Mouse (Mus musculus) liver, embryonic 12.5 days (tissue): ENCODE results near the gene Tnfaip8l2. TPM values are rescaled to one million over a fixed set of nuclear protein-coding genes. Genes with fewer than 3 reads are reported as not detected.
"Not testable (repeated sequence)": the region's sequence is repeated elsewhere in the genome, so short reads cannot be mapped to it uniquely, and the experiment has no call there.

ENCODE experiments used
- ATAC-seq: fragments of 200-750 bp; cut with Nextera tagmentation; 2 replicates; pipeline ENCODE4 v1.8.0; 2017; ENCODE audit warnings: moderate number of reproducible peaks, mild to moderate bottlenecking, moderate library complexity
- H3K27ac ChIP-seq: fragments of 300-500 bp; sonication (generic); 2 replicates; pipeline ENCODE4 v1.5.1; 2016; ENCODE audit warnings: mild to moderate bottlenecking
- H3K27me3 ChIP-seq: fragments of 300-500 bp; sonication (generic); replicated peaks from 2 replicates; pipeline ENCODE4 v1.6.1; 2016; ENCODE audit warnings: mild to moderate bottlenecking, moderate library complexity
- H3K36me3 ChIP-seq: fragments of 300-500 bp; sonication (generic); 2 replicates; pipeline ENCODE4 v1.6.1; 2016; ENCODE audit warnings: mild to moderate bottlenecking, moderate library complexity
- H3K4me1 ChIP-seq: fragments of 300-500 bp; sonication (generic); 2 replicates; pipeline ENCODE4 v1.6.1; 2016
- H3K4me2 ChIP-seq: fragments of 300-500 bp; sonication (generic); 2 replicates; pipeline ENCODE4 v1.6.1; 2016; ENCODE audit warnings: mild to moderate bottlenecking, moderate library complexity
- H3K4me3 ChIP-seq: fragments of 300-500 bp; sonication (generic); 2 replicates; pipeline ENCODE4 v1.5.1; 2016; ENCODE audit warnings: mild to moderate bottlenecking, moderate library complexity
- H3K9ac ChIP-seq: fragments of 300-500 bp; sonication (generic); 2 replicates; pipeline ENCODE4 v1.6.1; 2016; ENCODE audit warnings: mild to moderate bottlenecking, moderate library complexity
- H3K9me3 ChIP-seq: fragments of 300-500 bp; sonication (generic); replicated peaks from 2 replicates; pipeline ENCODE4 v1.6.1; 2016; ENCODE audit warnings: mild to moderate bottlenecking, moderate library complexity
- WGBS: fragments of 180-500 bp; shearing (Covaris S2); methylation state at CpG from one replicate; pipeline ENCODE4 v1.1.7; 2016; ENCODE audit not compliant: insufficient replicate concordance; 5-methylcytosine and 5-hydroxymethylcytosine counted together
- polyA plus RNA-seq: library from polyadenylated mRNA; unstranded; fragments of >200 nt; fragmentation: Nextera tagmentation; extraction: Ambion mirVana; gene quantifications from 2 replicates; pipeline ENCODE4 v1.2.1, GENCODE M21; 2016

Tnfaip8l2 gene
- polyA plus RNA-seq, 1 experiment from 2014 or later, result 5.1 TPM

- 28% methylated on average over 4 of the region's 4 CpGs for WGBS
- no peak for ATAC-seq
Observed at GRCm38 (mm10) chr3:95153874-95154273, 11.7 kb upstream of the Tnfaip8l2 start.

GRCm38 (mm10) chr3:95147924-95148323 lies 5.8 kb upstream of the Tnfaip8l2 start:
- 0 out of 2 replicates have a peak, but pooled peaks cover 5% of the 10 kb centered on the region for H3K27me3 ChIP-seq
- H3K4me2 ChIP-seq, result no peak overlapping the region
- H3K4me1 ChIP-seq, result no peaks in the 10 kb centered on the region
- H3K27ac ChIP-seq, result no peak overlapping the region
- no peaks in the 10 kb centered on the region for H3K36me3 ChIP-seq
- ATAC-seq, result no peak
- no peak overlapping the region for H3K4me3 ChIP-seq
- WGBS, result 47% methylated on average over 3 of the region's 3 CpGs
- H3K9ac ChIP-seq, result no peak overlapping the region
- H3K9me3 ChIP-seq, result no peaks in the 10 kb centered on the region

More at GRCm38 (mm10) chr3:95153874-95154273, 11.7 kb upstream of the Tnfaip8l2 start:
- Histone ChIP-seq H3K27ac (no peak overlapping the region), H3K9me3 (no peaks in the 10 kb centered on the region), H3K4me3 (no peak overlapping the region), H3K4me1 (no peaks in the 10 kb centered on the region), H3K27me3 (peaks cover 33% of the 10 kb centered on the region), H3K4me2 (no peak overlapping the region), H3K36me3 (no peaks in the 10 kb centered on the region), H3K9ac (no peak overlapping the region)

- WGBS, result 8% methylated on average over 5 of the region's 5 CpGs
Observed at GRCm38 (mm10) chr3:95142617-95143011, 454 bp upstream of the Tnfaip8l2 start.

GRCm38 (mm10) chr3:95141474-95141873 lies 686 bp downstream of the Tnfaip8l2 start:
- Histone ChIP-seq H3K36me3 (peaks cover 19% of the 10 kb centered on the region), H3K4me2 (peak overlapping the region; percentile 41), H3K4me3 (0 out of 2 replicates have a peak overlapping the region, but pooled peaks have one; percentile 12), H3K27me3 (no peaks in the 10 kb centered on the region), H3K27ac (peak overlapping the region; percentile 65), H3K9me3 (no peaks in the 10 kb centered on the region), H3K9ac (no peak overlapping the region), H3K4me1 (peaks cover 28% of the 10 kb centered on the region)
- 40% methylated on average over 9 of the region's 9 CpGs for WGBS
- ATAC-seq, result 0 out of 2 replicates have a peak, but pooled peaks have one; percentile 17

More at GRCm38 (mm10) chr3:95142617-95143011, 454 bp upstream of the Tnfaip8l2 start:
- no peak overlapping the region for H3K27ac ChIP-seq
- H3K4me2 ChIP-seq, result peak overlapping the region; percentile 41
- H3K4me3 ChIP-seq, result 0 out of 2 replicates have a peak overlapping the region, but pooled peaks have one; percentile 12
- no peaks in the 10 kb centered on the region for H3K27me3 ChIP-seq
- H3K9me3 ChIP-seq, result no peaks in the 10 kb centered on the region
- peaks cover 25% of the 10 kb centered on the region for H3K4me1 ChIP-seq
- H3K9ac ChIP-seq, result no peak overlapping the region
- peak; percentile 73 for ATAC-seq
- H3K36me3 ChIP-seq, result peaks cover 19% of the 10 kb centered on the region

GRCm38 (mm10) chr3:95140795-95141194 lies 1.4 kb downstream of the Tnfaip8l2 start:
- peak overlapping the region; percentile 41 for H3K4me2 ChIP-seq

GRCm38 (mm10) chr3:95140289-95140595 lies 1.9 kb downstream of the Tnfaip8l2 start:
- Histone ChIP-seq H3K9ac (no peak overlapping the region), H3K27ac (no peak overlapping the region), H3K4me3 (no peak overlapping the region), H3K4me2 (peak overlapping the region; percentile 32), H3K36me3 (peaks cover 19% of the 10 kb centered on the region), H3K4me1 (peaks cover 41% of the 10 kb centered on the region), H3K27me3 (no peaks in the 10 kb centered on the region), H3K9me3 (no peaks in the 10 kb centered on the region)
- no peak for ATAC-seq
- WGBS, result 58% methylated on average over 18 of the region's 18 CpGs

More at GRCm38 (mm10) chr3:95140795-95141194, 1.4 kb downstream of the Tnfaip8l2 start:
- no peak for ATAC-seq
- Histone ChIP-seq H3K27ac (peak overlapping the region; percentile 65; the same call in 1 of the 2 replicates), H3K9ac (no peak overlapping the region), H3K4me1 (peaks cover 35% of the 10 kb centered on the region), H3K27me3 (no peaks in the 10 kb centered on the region), H3K4me3 (no peak overlapping the region), H3K9me3 (no peaks in the 10 kb centered on the region), H3K36me3 (peaks cover 19% of the 10 kb centered on the region)
- WGBS, result 84% methylated on average over 6 of the region's 6 CpGs

- H3K9ac ChIP-seq, result no peak overlapping the region
- peaks cover 45% of the 10 kb centered on the region for H3K4me1 ChIP-seq
- H3K27me3 ChIP-seq, result no peaks in the 10 kb centered on the region
- no peak for ATAC-seq
- WGBS, result 56% methylated on average over 25 of the region's 25 CpGs
- H3K4me2 ChIP-seq, result peak overlapping the region; percentile 32
- no peaks in the 10 kb centered on the region for H3K9me3 ChIP-seq
- H3K27ac ChIP-seq, result no peak overlapping the region
- no peak overlapping the region for H3K4me3 ChIP-seq
- peaks cover 19% of the 10 kb centered on the region for H3K36me3 ChIP-seq
Observed at GRCm38 (mm10) chr3:95139586-95140288, 2.4 kb downstream of the Tnfaip8l2 start.

- Histone ChIP-seq H3K4me2 (peak overlapping the region; percentile 76; the same call in 1 of the 2 replicates), H3K36me3 (peaks cover 31% of the 10 kb centered on the region), H3K27me3 (no peaks in the 10 kb centered on the region), H3K9ac (no peak overlapping the region), H3K4me3 (no peak overlapping the region), H3K4me1 (peaks cover 43% of the 10 kb centered on the region), H3K9me3 (no peaks in the 10 kb centered on the region), H3K27ac (peak overlapping the region; percentile 58)
- WGBS, result 60% methylated on average over 3 of the region's 3 CpGs
- ATAC-seq, result no peak
Observed at GRCm38 (mm10) chr3:95136336-95136735, 5.8 kb downstream of the Tnfaip8l2 start.

GRCm38 (mm10) chr3:95135433-95136052 lies 6.6 kb downstream of the Tnfaip8l2 start:
- Histone ChIP-seq H3K27me3 (no peaks in the 10 kb centered on the region), H3K4me2 (peak overlapping the region; percentile 76), H3K9me3 (no peaks in the 10 kb centered on the region), H3K27ac (peak overlapping the region; percentile 58), H3K36me3 (peaks cover 34% of the 10 kb centered on the region), H3K4me1 (peaks cover 42% of the 10 kb centered on the region), H3K9ac (peak overlapping the region; percentile 55), H3K4me3 (peak overlapping the region; percentile 57)
- ATAC-seq, result no peak
- 42% methylated on average over 7 of the region's 7 CpGs for WGBS

GRCm38 (mm10) chr3:95135023-95135422 lies 7.1 kb downstream of the Tnfaip8l2 start:
- H3K9ac ChIP-seq, result peak overlapping the region; percentile 55

GRCm38 (mm10) chr3:95134133-95134532 lies 8.0 kb downstream of the Tnfaip8l2 start:
- H3K36me3 ChIP-seq, result peaks cover 35% of the 10 kb centered on the region
- not testable (repeated sequence) for H3K9me3 ChIP-seq, H3K27ac ChIP-seq, H3K27me3 ChIP-seq, H3K9ac ChIP-seq, H3K4me2 ChIP-seq
- peak; percentile 66 for ATAC-seq
- peak overlapping the region; percentile 79 for H3K4me3 ChIP-seq
- peaks cover 29% of the 10 kb centered on the region for H3K4me1 ChIP-seq
- no CpG with 5 or more reads among the region's 12 CpGs for WGBS

More at GRCm38 (mm10) chr3:95135023-95135422, 7.1 kb downstream of the Tnfaip8l2 start:
- peak overlapping the region; percentile 58 for H3K27ac ChIP-seq
- no peaks in the 10 kb centered on the region for H3K9me3 ChIP-seq
- H3K27me3 ChIP-seq, result no peaks in the 10 kb centered on the region
- WGBS, result 4% methylated on average over 6 of the region's 6 CpGs
- H3K36me3 ChIP-seq, result peaks cover 33% of the 10 kb centered on the region
- peak overlapping the region; percentile 76 for H3K4me2 ChIP-seq
- peaks cover 37% of the 10 kb centered on the region for H3K4me1 ChIP-seq
- ATAC-seq, result peak; percentile 57
- H3K4me3 ChIP-seq, result peak overlapping the region; percentile 57

GRCm38 (mm10) chr3:95133680-95134101 lies 8.5 kb downstream of the Tnfaip8l2 start, which contains the start of the genes Scnm1 and Lysmd1:
TSS of gene Scnm1 (minus strand) at chr3:95134011.
TSS of gene Lysmd1 (plus strand) at chr3:95134088.
- peaks cover 29% of the 10 kb centered on the region for H3K4me1 ChIP-seq
- H3K4me2 ChIP-seq, result peak within 1 kb of the TSS; percentile 84
- peak within 1 kb of the TSS; percentile 81 for H3K9ac ChIP-seq
- no peaks in the 10 kb centered on the region for H3K9me3 ChIP-seq
- peak within 1 kb of the TSS; percentile 79 for H3K4me3 ChIP-seq
- peaks cover 37% of the 10 kb centered on the region for H3K36me3 ChIP-seq
- H3K27me3 ChIP-seq, result no peaks in the 10 kb centered on the region
- ATAC-seq, result peak; percentile 90
- 1% methylated on average over 20 of the region's 20 CpGs for WGBS
- peak within 1 kb of the TSS; percentile 80 for H3K27ac ChIP-seq
